Mouse (Mus musculus): ENCODE data around the gene Dgkq.

Dgkq gene

DNA sequence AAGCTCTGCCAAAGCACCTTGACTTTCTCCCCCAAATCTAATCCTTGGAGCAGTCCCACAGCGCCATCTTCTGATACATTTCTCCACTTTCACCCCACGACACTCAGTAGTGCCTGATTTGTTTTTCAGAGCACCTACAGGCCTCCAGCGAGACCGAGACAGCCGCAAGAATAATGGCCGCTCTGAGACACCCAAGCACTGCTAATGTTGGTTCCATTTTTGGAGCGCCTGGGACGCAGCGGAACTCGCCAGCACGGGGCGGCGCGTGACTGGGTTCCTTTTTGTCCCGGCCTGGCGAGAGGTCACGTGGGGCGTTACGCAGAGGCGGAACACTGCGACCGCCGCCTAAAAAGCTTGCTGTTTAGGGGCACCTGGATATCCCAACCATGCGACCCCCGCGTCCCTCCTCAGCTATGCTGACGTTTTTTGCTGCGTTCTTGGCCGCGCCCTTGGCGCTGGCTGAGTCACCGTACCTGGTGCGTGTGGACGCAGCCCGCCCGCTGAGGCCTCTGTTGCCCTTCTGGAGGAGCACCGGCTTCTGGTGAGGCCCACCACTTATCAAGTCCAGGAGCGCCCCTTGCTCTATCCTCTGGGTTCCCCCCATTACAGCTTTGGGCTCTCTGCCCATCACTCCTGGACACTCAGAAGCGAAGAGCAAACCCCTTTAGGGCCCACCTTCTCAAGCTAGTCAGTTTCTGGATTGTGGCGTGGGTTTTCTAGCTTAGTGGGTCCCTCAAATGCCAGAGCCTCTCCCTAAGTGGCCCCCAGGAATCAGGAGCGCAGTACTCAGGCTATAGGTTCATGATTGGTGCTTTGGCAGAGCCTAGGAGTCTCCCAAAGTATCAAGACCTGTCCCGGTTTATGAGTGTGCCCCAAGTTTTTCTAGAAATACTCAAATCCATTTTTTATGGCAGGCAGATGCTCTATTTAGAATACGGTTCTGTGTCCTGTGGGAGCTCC, at the start of gene Dgkq:
Gene Dgkq, minus strand, starts transcription at position 696 of the 960 bp plus-strand sequence.
- in situ Hi-C loops (cut with MboI; ENCODE audit: unreplicated experiment in 2 of 2) = loop anchor here in 1 of 2 experiments (25.0 kb wide), 1 partner anchor 632 kb away; no protein-coding TSS in a partner anchor

DNA sequence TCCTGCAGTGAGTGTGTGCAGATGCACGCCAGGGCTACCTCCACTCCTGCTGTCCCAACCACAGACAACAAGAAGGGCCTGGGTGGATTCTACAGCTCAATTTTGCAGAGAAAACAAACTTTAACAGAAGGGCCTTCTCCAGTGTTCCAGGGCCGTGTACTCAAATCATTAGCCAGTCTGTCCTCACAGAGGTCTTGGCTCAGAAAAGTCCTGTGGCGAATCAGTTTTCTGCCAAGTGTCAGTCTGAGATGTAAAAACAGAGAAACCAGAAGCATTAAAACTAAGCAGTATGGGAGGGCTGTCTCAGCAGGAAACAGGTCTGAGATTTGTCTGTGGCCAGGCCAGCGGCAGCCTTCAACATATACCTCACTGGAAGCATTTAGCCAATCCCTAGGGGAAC, 48.6 kb upstream of the Dgkq start:
- in situ Hi-C loops (cut with MboI; ENCODE audit: unreplicated experiment in 2 of 2) = no loop called here

DNA sequence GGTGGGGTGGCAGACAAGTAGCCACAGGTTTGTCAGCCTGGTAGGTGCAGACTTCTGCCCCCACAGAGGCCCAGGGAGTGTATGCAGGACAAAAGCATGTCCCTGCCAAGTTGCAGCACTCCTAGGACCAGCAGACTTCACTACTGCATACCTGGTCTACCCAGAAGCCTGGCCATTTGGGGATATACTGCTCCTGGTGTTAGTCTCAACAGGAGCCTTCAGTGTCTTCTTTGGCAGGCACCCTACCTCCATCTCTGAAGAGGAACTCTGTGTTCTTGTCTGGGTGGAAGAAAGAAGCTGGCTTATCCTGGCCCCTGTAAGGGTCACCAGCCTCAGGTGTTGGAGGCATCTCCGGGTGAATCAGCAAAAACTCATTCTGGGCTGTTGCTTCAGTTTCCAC, 46.5 kb upstream of the Dgkq start:
- in situ Hi-C loops (cut with MboI; ENCODE audit: unreplicated experiment in 2 of 2) = no loop called here

DNA sequence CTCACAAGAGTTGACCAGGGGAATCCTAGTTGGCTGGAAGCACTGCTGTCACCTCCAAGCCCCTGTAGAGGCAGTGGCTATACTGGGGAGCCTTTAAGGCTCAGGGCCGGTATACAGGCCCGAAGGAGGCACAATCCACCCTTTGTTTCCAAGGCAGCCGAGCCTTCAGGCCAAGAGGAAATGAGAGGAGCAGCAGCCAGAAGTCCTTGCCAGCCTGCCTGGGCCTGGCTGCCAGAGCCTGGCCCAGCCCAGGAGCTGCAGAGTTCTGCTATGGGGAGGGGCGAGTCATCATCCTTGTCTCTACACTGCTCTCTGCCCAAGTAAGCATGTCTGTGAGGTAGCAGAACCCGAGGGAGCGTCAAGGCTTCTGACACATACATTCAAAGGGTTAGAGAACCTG, 44.7 kb upstream of the Dgkq start:
- in situ Hi-C loops (cut with MboI; ENCODE audit: unreplicated experiment in 2 of 2) = no loop called here

DNA sequence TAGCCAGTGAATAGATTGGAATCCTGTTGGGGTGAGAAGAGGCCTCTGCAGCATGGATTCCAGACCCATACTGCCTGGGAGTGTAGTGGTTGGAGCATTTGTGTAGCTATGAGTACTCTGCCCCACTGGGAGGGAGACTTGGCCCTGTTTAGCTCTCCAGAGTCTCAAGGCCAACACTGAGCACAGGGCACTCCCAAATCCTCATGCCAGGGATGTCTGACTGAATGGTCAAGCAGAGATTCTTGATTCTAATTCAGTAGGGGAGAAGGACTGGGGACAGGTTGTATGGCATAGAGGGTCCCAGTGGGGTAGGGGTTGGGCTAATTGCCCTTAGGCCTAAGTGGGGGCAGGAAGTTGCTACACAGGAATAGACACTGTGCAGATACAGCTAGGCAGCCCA, 44.2 kb upstream of the Dgkq start:
- in situ Hi-C loops (cut with MboI; ENCODE audit: unreplicated experiment in 2 of 2) = no loop called here

DNA sequence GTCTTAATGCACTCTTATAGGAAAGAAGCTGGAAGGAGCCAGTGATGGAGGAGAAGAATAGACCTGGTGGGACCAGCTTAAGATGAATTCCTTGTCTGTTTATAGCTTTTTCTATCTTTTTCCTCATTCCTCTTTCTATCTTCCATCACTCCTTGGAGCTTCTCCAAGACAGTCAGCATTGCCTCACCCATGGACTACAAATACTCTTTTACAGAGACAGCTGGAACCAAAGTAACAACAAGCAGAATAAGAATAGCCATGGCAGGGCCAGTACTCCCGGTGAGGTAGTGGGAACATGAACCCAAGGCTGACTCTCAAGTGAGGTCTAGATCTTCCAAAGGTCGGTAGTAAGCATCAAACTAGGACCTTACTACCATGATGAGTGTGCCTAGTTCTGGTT, 43.6 kb upstream of the Dgkq start:
- in situ Hi-C loops (cut with MboI; ENCODE audit: unreplicated experiment in 2 of 2) = no loop called here

DNA sequence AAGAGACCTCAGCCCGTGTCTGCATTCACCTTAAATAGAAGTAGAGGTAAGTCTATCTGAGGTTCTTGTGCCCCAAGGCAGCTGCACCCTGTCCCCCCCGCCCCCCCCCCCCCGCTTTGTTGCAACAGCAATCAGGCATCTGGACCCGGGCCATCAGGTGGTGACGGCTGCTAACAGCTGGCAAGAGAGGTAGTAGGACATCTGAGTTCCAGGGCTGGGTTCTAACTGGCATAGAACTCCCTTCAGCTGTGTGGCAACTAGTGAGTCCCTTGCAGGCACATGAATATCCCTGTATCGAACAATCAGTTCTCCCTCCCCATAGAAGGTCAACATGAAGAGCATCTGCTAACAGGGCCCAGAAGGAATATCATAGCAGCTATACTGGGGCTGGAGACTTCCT, 42.5 kb upstream of the Dgkq start:
- in situ Hi-C loops (cut with MboI; ENCODE audit: unreplicated experiment in 2 of 2) = no loop called here

DNA sequence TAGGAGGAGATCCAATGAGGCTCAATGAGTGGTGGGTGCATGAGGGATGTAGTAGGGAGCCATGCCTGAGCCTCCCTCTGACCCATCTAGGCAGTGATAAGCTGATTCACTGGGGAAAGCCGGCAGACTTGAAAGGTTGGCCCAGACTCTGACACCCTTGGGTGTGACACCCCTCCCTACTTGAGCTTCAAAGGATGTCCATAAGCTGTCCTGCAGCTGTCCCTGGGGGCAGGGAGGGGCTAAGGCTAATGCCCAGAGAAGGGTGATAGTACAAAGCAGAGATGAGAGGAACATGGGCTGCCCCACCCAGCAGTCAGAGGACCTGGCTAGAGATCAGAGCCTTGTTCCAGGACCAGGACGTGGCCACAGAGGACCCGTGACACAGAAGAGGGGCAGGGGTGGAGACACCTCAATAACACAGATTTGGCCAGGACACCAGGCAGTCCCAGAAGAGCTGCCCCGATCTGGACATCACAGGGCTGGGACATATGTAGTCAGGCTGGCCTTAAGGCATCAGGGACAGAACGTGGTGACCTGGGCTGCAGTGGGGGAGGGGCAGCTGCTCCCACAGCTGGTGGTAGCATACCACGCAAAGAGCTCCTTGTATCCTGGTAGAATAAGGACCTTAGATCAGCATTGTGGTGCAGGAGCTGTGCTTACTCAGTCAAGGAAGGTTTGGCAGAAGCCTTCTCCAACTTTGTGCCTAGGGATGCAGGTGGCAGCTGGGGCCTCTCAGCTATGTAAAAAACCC, 39.7 kb upstream of the Dgkq start:
- in situ Hi-C loops (cut with MboI; ENCODE audit: unreplicated experiment in 2 of 2) = no loop called here

DNA sequence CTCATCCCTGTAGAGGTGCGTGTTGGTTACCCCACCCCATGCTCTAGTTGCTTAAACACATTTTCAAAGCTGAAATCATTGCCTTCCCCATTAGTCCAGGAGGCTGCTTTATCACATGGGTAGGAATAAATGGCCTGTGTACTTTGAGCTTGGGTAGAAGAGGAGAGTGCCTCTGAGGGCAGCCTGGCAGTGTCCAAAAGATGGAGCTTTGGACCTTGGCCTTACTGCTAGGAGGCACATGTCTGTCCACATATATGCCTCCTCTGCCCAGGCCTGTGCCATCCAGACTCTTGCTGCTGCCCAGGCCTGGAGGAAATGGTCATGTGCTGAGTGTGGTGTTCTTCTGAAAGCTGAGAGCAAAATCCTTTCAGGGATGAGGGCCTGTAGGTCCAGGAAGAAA, 38.9 kb upstream of the Dgkq start:
- in situ Hi-C loops (cut with MboI; ENCODE audit: unreplicated experiment in 2 of 2) = no loop called here

DNA sequence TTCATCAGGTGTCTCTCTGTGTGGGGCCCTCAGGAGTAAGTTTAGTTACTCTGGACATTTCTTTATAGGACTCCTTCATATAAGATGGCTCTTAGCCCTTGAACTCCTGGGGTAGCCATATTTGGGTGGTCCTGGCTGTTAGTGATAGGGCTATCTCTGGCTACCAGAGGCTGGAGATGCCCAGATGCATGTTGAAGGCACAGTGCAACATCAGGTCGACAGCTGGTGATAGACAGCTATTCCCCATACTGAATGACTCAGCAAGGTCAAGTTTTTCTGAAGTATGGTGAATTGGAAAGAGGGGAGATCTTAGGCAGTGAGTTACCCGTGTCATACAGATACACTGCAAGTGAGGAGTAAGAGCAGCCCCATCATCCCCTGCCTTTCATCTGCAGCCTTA, 38.3 kb upstream of the Dgkq start:
- in situ Hi-C loops (cut with MboI; ENCODE audit: unreplicated experiment in 2 of 2) = no loop called here

DNA sequence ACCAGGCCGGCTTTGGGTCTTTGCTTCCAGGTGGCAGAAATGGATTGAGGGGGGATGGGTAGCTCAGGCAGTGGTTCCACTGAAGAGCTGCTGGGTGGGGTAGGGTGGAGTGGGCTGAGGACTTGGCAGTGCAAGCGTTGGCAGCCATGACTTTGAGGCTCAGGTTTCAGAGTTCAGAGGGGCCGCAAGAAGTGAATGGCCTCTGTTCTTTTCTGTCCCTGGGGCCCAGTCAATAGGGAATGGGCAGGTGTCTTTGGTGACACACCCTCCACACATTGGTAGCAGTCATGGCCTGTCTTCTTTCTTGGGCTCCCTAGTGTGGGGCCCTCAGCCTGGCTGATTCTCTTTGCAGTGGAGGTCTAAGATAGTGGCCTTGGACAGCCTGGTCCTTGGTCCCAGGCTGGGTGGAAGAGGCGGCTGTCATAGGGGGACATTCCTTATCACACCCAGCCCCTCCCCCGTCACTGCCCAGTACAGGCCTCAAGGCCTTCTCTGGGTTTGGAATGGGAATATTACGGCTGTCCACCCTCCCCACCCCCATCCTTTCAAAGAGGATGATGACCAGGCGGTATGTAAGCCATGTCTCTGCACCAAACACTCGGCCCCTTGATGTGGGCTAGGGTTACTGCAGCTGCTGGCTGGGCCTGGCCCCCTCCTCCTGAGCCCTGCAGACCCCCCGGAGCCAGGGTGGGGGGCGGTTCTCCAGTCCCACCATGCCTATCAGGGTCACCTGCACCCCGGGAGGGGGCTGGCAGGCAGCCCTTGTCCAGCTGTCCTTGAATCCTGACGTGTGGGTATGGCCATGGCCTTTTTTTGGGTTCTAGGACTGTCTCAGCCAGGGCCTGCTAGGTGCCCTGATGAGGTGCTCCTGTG, 34.5 kb upstream of the Dgkq start:
- in situ Hi-C loops (cut with MboI; ENCODE audit: unreplicated experiment in 2 of 2) = no loop called here

DNA sequence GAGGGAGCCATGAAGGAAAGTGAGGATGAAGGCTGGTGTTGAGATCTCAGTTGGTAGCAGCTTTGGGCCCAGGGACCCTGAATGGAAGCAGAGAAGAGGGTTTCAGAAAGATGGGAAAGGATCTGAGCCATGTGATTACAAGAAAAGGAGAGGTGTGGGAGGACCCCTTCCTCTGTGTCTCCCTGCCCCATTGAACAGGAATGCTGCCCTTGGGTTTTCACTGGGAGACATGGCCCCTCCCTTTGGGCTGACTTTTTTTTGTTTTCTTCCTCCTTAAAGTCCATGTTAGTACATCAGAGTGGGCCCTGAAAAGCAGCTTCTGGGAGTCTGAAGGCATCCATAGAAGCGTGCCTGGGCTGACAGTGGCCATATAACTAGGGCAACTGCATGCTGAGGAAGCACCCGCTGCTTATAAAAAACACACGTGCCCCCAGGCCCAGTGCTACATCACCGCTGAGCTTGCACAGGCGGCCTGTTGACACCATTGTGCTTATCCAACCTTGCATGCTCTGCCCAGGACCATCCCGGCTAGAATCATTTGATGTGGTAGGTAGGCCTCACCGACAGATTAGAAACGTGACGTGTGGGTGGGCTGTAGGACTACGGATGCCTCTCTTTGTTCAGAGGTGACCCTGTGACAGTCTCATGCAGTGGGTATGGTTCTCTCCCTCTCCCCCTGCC, 32.0 kb upstream of the Dgkq start:
- in situ Hi-C loops (cut with MboI; ENCODE audit: unreplicated experiment in 2 of 2) = no loop called here

DNA sequence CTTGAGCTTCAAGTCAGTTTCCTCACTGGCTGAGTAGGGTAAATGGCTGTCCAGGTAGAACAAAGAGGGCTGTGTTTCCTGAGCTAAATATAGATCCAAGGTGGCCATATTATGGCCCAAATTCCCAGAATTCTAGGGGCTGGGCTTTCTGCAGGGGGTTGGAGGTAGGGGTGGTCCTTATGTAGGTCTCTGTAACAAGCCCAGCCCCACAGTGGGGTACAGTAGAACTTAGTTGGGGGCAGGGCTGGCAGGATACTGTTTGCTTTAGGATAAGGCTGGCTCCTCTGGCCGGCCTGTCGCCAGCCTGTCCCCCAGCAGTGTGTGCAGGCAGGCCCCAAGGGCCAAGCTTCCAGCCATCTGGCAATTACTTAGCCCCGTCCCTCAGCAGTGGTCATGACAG, 30.9 kb upstream of the Dgkq start:
- in situ Hi-C loops (cut with MboI; ENCODE audit: unreplicated experiment in 2 of 2) = no loop called here

DNA sequence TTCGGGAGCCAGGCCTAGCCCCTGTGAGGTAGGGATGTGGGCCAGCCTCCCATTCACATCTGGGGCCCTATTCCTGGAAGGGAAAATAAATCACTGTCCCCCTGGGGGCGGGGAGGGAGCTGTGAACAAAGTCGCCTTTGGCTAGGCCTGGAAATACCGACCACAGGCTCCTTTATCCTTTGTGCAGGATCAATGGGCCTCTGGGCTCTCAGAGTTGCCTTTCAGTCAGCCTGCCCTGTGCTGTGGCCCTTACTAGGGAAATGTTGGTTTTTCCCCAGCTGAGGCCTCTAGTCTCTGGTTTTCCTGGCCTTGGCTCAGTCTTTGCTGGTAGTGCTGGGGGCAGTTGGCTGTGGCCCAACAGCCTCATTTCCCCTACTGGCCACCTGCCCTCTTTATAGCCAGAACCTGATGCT, 27.9 kb upstream of the Dgkq start:
- in situ Hi-C loops (cut with MboI; ENCODE audit: unreplicated experiment in 2 of 2) = no loop called here

DNA sequence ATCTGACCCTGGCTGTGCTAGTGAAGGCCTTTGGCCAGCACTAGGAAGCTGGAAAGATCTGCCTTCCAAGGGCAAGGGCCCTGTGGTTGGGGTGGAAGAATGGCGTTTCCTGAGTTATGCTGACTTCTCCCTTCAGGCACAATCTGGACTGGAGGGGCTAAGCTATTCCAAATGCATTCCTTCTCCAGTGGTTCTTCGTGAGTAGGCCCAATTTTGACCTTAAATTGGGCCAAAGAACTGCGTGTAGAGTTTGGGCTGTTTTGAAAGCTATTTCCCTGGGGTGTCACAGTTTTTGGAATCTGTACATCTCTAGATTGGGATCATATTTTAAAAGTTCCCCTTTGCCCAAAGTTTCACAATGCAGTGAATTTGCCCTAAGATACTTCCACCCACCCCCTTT, 27.1 kb upstream of the Dgkq start:
- in situ Hi-C loops (cut with MboI; ENCODE audit: unreplicated experiment in 2 of 2) = no loop called here

DNA sequence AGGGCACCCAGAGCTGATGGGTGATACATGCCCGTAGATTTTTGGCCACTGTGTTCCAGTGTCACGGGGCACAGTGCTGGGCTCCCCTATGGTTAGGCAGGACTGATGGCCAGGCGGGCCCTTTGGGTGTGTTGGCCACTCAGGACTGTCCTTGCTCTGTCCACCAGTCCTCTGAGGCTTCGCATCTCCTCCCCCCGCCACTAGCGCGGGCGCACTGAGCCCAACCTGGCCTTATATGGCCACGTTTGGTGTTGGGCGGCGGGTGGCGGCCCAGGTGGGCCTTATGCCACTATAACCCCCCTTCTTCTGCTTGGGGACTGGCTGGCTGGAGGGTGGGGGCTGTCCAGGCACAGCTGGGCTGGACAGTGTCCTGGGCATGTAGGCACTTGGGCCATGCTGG, 26.4 kb upstream of the Dgkq start:
- in situ Hi-C loops (cut with MboI; ENCODE audit: unreplicated experiment in 2 of 2) = no loop called here

DNA sequence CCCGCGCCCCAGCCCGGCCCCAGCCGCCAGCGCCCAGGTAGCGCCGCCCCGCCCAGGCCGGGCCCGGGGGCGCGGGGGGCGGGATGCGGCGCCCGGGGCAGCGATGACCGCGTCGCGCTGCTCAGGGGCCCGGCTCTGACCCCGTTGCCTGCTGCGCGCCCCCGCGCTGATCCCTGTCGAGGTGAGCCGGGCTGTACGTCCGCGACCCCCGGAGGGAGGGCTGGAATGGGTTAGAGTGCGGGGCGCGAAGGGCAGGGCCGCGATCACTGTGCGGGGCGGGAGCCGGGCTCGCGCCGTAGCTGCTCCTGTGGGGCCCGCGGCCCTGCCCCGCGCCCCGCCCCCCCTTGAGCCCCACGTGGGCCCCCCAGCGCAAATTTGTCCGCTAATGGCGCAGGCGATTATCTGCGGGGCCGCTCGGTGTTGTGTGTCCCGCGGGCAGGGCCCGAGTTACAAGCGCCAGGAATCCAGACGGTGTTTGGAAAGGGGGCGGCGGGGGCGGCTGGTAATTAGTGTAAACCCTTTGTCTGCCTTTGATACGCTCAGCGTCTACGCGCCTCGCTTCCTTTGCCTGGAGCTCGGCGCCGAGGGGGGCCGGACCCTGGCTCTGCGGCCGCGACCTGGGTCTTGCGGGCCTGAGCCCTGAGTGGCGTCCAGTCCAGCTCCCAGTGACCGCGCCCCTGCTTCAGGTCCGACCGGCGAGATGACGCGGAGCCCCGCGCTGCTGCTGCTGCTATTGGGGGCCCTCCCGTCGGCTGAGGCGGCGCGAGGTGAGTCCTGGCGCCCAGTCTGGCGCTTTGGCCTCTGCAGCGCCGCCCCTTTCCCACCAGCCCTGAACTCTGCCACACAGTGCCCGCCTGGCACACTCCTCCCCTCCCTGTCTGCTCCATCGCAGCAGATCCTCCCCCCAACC, 25.1 kb upstream of the Dgkq start:
- in situ Hi-C loops (cut with MboI; ENCODE audit: unreplicated experiment in 2 of 2) = no loop called here

DNA sequence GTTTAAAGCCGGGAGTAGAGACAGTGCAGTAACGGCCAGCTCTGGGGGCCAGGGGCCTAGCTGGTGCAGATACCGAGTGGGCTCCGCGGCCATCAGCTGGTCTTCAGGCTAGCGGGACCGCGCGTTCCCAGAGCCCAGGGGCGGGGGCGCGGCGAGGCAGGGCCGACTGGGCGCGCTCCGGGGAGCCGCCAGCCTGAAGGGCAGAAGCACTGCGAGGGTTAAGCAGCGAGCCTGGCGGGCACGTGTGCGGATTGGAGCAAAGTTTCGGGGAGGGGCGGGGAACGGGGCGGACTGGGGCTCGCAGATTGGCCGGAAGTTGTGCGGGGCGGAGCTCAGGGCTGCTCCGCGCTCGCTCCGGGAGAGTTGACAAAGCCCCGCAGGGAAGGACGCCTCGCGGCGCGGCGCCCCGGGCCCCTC, 24.4 kb upstream of the Dgkq start:
- in situ Hi-C loops (cut with MboI; ENCODE audit: unreplicated experiment in 2 of 2) = no loop called here

DNA sequence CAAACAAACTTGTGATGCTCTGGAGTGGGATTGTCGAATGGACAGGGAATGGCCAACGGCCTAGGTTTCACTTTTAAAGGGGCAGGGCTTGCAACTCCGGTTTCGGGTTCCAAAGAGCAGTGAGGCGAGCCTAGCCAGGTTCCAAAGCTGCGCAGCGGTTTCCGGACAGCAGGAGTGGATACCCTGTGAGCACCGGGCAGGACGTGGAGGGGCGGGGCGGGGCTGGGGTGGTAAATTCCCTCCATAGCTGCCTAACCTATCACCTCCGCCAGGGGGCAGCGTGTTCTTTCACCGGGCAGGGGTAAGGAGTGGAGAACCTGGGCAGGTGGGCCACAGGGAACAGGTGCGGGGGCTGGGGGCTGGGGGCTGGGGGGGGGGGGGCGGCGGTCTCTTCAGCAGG, 22.8 kb upstream of the Dgkq start, which contains the start of gene Fgfrl1:
Gene Fgfrl1, plus strand, starts transcription at position 112 of the 400 bp plus-strand sequence.
- in situ Hi-C loops (cut with MboI; ENCODE audit: unreplicated experiment in 2 of 2) = no loop called here
